Mouse (Mus musculus): ENCODE measurements around the gene Kcmf1. TPM values are rescaled to one million over a fixed set of nuclear protein-coding genes. Genes with fewer than 3 reads are reported as not detected.
"Not testable (repeated sequence)": the region's sequence is repeated elsewhere in the genome, so short reads cannot be mapped to it uniquely, and the experiment has no call there.

Kcmf1 gene
- total RNA-seq, 4 experiments from 2014 or later, result 66.2 to 67.2 (median 67.1) TPM

GRCm38 (mm10) chr6:72841986-72842502, 57.7 kb downstream of the Kcmf1 start:
- no peak for DNase-seq (ENCODE audit: low spot score in 2 of 2)

GRCm38 (mm10) chr6:72840867-72841780, 58.7 kb downstream of the Kcmf1 start:
- no peak for DNase-seq (ENCODE audit: low spot score in 2 of 2)

GRCm38 (mm10) chr6:72837756-72838155, 62.0 kb downstream of the Kcmf1 start:
- DNase-seq (ENCODE audit: low spot score in 2 of 2), result no peak

GRCm38 (mm10) chr6:72834518-72834917, 65.3 kb downstream of the Kcmf1 start:
- no peak for DNase-seq (ENCODE audit: low spot score in 2 of 2)

- DNase-seq (ENCODE audit: low spot score in 2 of 2), result no peak
Measured at GRCm38 (mm10) chr6:72831858-72832257, 67.9 kb downstream of the Kcmf1 start.

- peak; percentile 29 to 54 for DNase-seq (ENCODE audit: low spot score in 2 of 2)
Measured at GRCm38 (mm10) chr6:72831276-72831675, 68.5 kb downstream of the Kcmf1 start.

- no peak for DNase-seq (ENCODE audit: low spot score in 2 of 2)
Measured at GRCm38 (mm10) chr6:72828857-72829256, 70.9 kb downstream of the Kcmf1 start.

GRCm38 (mm10) chr6:72828037-72828436, 71.7 kb downstream of the Kcmf1 start:
- DNase-seq (ENCODE audit: low spot score in 2 of 2), result not testable (repeated sequence)

GRCm38 (mm10) chr6:72825762-72826161, 74.0 kb downstream of the Kcmf1 start:
- DNase-seq (ENCODE audit: low spot score in 2 of 2), result no peak

GRCm38 (mm10) chr6:72824971-72825737, 74.6 kb downstream of the Kcmf1 start:
- DNase-seq (ENCODE audit: low spot score in 2 of 2), result no peak

GRCm38 (mm10) chr6:72813456-72813855, 86.3 kb downstream of the Kcmf1 start:
- no peak for DNase-seq (ENCODE audit: low spot score in 2 of 2)

- no peak for DNase-seq (ENCODE audit: low spot score in 2 of 2)
Measured at GRCm38 (mm10) chr6:72810248-72810647, 89.5 kb downstream of the Kcmf1 start.

GRCm38 (mm10) chr6:72809522-72810149, 90.1 kb downstream of the Kcmf1 start:
- DNase-seq (ENCODE audit: low spot score in 2 of 2), result no peak

GRCm38 (mm10) chr6:72808342-72808741, 91.4 kb downstream of the Kcmf1 start:
- no peak for DNase-seq (ENCODE audit: low spot score in 2 of 2)

GRCm38 (mm10) chr6:72803669-72804068, 96.1 kb downstream of the Kcmf1 start:
- no peak for DNase-seq (ENCODE audit: low spot score in 2 of 2)

GRCm38 (mm10) chr6:72802119-72802518, 97.7 kb downstream of the Kcmf1 start:
- no peak for DNase-seq (ENCODE audit: low spot score in 2 of 2)

- no peak for DNase-seq (ENCODE audit: low spot score in 2 of 2)
Measured at GRCm38 (mm10) chr6:72800641-72801040, 99.1 kb downstream of the Kcmf1 start.

- DNase-seq (ENCODE audit: low spot score in 2 of 2), result no peak
Measured at GRCm38 (mm10) chr6:72797763-72798162, 102.0 kb downstream of the Kcmf1 start.

GRCm38 (mm10) chr6:72795444-72795843, 104.3 kb downstream of the Kcmf1 start:
- no peak for DNase-seq (ENCODE audit: low spot score in 2 of 2)

GRCm38 (mm10) chr6:72794870-72795269, 104.9 kb downstream of the Kcmf1 start:
- no peak for DNase-seq (ENCODE audit: low spot score in 2 of 2)

GRCm38 (mm10) chr6:72792641-72793040, 107.1 kb downstream of the Kcmf1 start:
- DNase-seq (ENCODE audit: low spot score in 2 of 2), result no peak

Data from left cerebral cortex, adult 8-10 months (tissue).